Mouse (Mus musculus) thymus, postnatal 10 days (tissue): ENCODE results near the gene Twf1.

Source experiments
- DNase-seq, 2 experiments: peaks; one replicate each; pipeline ENCODE4 v3.0.0; 2021; ENCODE audit warnings: low spot score in 2 of 2

Gene Twf1

DNA sequence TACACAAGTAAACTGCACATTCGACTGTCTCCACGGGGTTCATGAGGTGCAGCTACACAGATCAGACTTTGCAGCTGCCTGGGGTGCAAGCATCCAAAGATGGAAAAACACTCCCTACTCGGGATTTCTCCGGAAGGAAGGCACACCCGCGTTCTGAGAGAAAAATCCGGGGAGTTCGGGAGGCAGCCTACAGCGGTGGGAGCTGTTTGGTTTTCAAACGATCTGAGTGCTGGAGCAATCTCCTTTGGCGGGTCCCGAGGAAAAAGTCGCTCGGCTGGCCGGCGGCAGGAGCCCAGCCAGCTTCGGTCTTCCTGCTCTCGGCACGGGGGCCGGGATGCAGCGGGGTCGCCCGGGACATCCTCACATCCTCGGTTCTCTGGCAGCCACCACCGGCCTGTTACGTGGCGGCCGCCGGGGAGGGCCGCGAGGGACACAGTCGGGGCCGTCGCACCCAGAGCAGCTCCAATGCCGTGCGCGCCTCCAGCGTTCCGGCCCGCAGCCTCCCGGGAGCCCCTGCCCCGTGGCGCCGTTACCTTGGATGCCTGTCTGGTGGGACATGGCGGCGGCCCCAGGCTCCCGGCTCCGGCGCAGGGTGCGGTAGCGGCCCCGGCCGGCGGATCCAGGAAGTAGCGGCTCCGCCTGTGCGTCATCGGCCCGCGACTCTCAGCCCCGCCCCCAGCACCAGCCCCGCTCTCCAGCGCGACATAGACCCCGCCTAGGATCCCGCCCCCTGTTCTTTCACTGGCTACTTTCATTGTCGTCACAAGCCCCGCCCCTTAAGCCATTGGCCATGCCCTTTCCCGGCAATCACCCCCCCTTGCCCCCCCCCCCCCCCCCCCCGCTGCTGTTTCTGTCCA is at the start of gene Twf1:
Gene Twf1 (minus strand): TSS at position 671 of the 857 bp plus-strand sequence.
- peak; percentile 97 to 99 for DNase-seq

DNA sequence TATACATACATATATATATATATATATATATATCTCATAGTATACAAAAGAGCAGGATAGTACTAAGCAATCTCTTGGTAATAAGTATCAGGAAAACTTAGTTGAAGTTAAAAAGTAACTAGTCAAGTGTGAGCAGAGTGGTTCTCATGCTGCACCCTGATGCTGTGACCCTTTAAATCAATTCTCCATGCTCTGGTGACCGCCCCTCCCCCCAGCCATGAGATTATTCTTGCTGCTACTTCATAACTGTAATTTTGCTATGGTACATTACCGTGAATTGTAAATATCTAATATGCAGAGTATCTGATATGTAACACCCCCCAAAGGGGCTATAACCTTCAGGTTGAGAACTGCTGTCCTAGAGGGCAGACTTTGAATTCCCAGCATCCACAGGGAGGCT is 49.4 kb upstream of the Twf1 start:
- DNase-seq, result no peak

- DNase-seq, result no peak
Measured at GRCm38 (mm10) chr15:94638207-94638606, 48.5 kb upstream of the Twf1 start.

- no peak for DNase-seq
Measured at GRCm38 (mm10) chr15:94634524-94634923, 44.8 kb upstream of the Twf1 start.

- no peak for DNase-seq
Measured at GRCm38 (mm10) chr15:94630553-94630952, 40.9 kb upstream of the Twf1 start.

GRCm38 (mm10) chr15:94628830-94629601 is 39.3 kb upstream of the Twf1 start, which contains the start of gene Tmem117:
TSS of gene Tmem117 (plus strand) at chr15:94629232.
- no peak for DNase-seq

DNA sequence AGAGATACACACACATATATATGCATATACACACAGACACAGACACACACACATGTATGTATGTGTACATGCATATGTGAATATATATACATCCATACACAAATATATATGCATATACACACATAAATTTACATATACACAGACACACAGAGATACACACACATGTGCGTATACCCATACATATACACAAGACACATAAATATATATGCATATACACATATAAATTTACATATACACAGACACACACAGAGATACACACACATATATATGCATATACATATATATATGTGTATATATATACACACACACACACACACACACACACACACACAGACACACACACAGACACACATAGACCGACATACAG is 38.8 kb upstream of the Twf1 start:
- no peak for DNase-seq

- no peak for DNase-seq
Measured at GRCm38 (mm10) chr15:94620909-94621308, 31.2 kb upstream of the Twf1 start.

GRCm38 (mm10) chr15:94616036-94616435 is 26.3 kb upstream of the Twf1 start:
- no peak for DNase-seq

DNA sequence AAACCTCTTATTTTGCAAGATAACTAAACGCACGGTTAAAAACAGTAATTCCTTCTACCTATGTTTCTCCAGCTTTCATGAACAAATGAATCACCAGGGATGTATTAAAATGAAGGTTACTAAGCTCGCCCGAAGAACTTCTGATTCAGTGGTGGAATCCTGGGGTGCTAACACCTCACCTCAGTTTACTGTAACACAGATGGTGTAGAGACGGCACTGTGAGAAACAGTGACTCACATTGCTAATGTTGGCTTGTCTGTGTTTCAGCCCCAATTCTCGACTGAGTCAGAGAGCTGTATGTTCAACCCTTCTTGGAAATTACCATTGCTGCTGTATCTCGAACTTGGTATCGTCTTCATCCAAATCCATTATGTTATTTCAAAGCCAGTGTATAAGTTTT is 18.1 kb upstream of the Twf1 start:
- no peak for DNase-seq

- DNase-seq, result no peak
Measured at GRCm38 (mm10) chr15:94602441-94602840, 12.8 kb upstream of the Twf1 start.

- DNase-seq, result peak in 1 of 2 experiments; percentile 42
Measured at GRCm38 (mm10) chr15:94601339-94601738, 11.7 kb upstream of the Twf1 start.

DNA sequence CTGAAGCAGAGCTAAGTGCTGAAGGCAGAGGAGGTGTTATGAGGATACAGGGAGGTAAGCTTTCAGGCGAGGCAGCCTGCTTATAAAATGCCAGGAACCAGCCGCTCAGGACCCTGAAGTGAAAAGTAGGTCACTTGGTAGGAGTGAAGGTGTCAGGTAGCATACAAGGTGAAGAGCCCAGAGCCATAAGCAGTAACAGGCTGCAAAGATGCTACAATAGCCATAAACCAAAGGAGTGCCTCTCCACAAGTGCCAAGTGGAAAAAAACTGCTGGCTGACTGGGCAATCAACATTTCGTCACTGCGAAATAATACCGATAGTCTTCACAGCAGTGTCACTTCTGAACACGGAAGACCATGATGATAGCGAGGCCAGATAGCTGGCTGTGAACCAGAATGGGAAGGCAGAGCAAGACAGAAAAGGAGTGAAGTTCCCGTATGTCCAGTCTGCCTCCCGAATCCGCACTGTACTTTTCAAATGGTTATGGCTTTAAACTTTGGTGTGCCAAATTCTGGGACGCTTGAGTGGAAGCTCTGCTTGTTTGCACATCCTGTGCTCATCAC is 10.5 kb upstream of the Twf1 start:
- no peak for DNase-seq

DNA sequence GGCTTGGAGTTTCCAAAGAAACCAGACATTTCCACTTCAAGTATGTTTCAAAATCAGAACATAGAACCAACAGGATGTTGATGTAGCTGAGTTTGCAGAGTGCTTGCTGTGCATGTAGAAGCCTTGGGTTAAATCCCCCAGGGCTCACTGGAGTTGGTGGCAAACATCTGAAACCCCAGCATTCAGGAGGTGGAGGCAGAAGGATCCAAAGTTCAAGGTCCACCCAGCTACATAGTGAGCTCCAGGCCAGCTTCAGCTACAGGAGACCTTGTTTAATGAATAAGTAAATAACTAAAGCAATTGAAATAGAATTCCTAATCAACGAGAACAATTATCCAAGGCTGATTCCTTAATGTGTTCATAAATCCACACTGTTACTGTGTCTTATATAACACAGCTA is 3.9 kb upstream of the Twf1 start:
- DNase-seq, result no peak

DNA sequence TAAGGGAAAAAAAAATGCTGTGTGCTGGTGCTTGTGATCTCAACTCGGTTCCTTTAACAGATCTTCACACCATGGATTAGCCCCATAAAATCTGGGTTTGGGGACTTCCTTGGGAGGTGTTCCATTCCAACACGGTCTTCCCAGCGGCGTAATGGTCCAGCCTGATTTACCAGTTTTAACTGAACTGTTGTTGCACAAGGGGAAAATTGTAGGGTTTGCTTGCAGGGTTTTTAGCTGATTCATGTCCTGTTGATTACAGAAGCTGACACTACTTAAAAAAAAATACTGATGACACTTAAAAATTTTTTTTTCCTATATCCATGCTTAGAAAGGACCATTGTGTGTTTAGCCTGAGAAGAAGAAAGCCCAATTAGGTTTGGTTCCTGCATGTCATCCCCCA is 1.7 kb upstream of the Twf1 start:
- DNase-seq, result no peak

- no peak for DNase-seq
Measured at GRCm38 (mm10) chr15:94590083-94590482, 394 bp upstream of the Twf1 start.

- no peak for DNase-seq
Measured at GRCm38 (mm10) chr15:94587826-94588715, 1.6 kb downstream of the Twf1 start.

- no peak for DNase-seq
Measured at GRCm38 (mm10) chr15:94584738-94585137, 5.0 kb downstream of the Twf1 start.

GRCm38 (mm10) chr15:94583153-94583552 is 6.5 kb downstream of the Twf1 start:
- DNase-seq, result no peak

DNA sequence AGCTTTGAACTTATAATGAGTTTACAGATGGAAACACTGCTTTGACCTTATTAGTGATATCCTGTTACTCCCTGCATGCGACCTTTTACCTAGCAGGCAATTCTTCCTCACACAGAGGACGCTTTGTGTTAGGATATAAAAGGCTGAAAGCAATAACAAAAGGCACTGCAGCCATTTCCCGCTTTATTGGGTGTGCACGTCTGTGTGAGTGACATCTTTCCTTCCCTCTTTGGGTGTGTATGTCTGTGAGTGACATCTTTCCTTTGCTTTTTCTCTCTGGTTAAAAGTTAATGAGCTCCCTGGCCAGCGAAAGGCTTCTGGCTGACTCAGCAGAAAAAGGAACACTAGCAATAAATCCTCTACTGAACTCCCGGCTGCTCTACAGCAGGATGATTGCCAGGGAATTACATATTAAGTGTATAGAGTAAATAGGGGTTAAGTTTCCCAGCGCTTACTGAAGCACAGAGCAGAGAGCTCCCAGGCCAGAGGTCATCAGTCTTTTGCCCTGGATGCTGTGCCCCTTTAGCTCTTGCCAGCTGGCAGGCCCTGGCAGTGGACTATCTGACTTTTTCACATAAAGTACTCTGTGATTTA is 7.6 kb downstream of the Twf1 start:
- DNase-seq, result no peak

- DNase-seq, result no peak
Measured at GRCm38 (mm10) chr15:94574566-94575268, 15.0 kb downstream of the Twf1 start.
